Mouse (Mus musculus): ENCODE data around the gene Ttyh2. TPM values are rescaled to one million over a fixed set of nuclear protein-coding genes. Genes with fewer than 3 reads are reported as not detected.

The Ttyh2 gene
- polyA plus RNA-seq, 1 experiment, result 130 TPM

DNA sequence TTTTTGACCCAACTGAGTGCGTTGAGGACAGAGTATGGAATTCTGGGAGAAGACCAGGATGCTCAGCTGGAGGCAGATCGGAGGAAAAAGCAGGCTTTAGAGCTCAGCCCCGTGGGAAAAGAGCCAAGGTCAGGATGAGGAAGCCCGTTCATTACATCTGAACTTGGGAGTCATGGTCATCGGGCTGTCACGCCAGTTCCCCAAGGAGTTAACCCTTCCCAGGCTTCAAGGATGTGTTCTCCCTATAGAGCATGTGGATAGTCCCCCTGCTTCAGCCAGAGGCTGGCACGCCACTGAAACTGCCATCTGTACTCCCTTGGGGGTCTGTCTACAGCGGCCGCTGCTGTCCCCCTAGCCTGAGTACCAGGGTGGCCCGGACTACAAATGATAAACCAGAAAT lies 5.1 kb downstream of the Ttyh2 start:
- no peaks in the 10 kb centered on the region for H3K27me3 ChIP-seq (ENCODE audit: control insufficient read depth, insufficient read depth, low read length)
- WGBS, result 53% methylated on average over 10 of the region's 10 CpGs

DNA sequence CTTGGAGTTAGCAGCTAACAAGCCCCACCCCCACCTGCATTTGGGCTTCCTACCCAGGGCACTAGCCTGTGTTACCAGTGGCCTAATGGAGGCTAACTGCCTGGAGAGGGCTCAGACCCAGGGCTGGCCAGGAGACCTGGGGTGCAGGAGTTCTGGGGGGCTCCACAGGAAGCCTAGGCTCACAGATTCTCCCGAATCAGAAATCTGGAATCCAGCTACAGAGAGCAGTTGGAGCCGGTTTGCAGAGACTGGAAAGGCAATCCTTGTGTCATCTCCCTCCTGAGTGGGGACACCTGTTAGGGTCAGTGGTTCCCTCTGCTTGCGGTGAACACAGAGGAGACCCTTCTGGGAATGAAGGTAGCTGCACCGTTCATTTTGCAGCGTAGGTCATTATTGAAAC lies 5.8 kb downstream of the Ttyh2 start:
- Histone ChIP-seq H3K27ac (ENCODE audit: insufficient read depth, low read depth, low read length) (no peak overlapping the region), H3K27me3 (ENCODE audit: control insufficient read depth, insufficient read depth, low read length) (no peaks in the 10 kb centered on the region), H3K4me1 (ENCODE audit: control insufficient read depth, insufficient read depth, insufficient read length, low read length) (peaks cover 52% of the 10 kb centered on the region), H3K4me3 (ENCODE audit: low read depth, low read length) (no peak overlapping the region), H3K36me3 (ENCODE audit: control insufficient read depth, insufficient read depth, low read length) (peaks cover 2% of the 10 kb centered on the region; the same call in 1 of the 2 replicates)
- 75% methylated on average over 5 of the region's 5 CpGs for WGBS
- no peak for TF ChIP-seq CTCF (IDR thresholded peaks at IDR 0.05; ENCODE audit: extremely low read depth, insufficient read length, insufficient replicate concordance, low read depth, low read length)

More for the DNA sequence above, 5.1 kb downstream of the Ttyh2 start:
- H3K27ac ChIP-seq (ENCODE audit: insufficient read depth, low read depth, low read length), result no peak overlapping the region
- 0 out of 2 replicates have a peak, but pooled peaks cover 2% of the 10 kb centered on the region for H3K36me3 ChIP-seq (ENCODE audit: control insufficient read depth, insufficient read depth, low read length)
- H3K4me1 ChIP-seq (ENCODE audit: control insufficient read depth, insufficient read depth, insufficient read length, low read length), result peaks cover 52% of the 10 kb centered on the region
- H3K4me3 ChIP-seq (ENCODE audit: low read depth, low read length), result no peak overlapping the region
- TF ChIP-seq CTCF (IDR thresholded peaks at IDR 0.05; ENCODE audit: extremely low read depth, insufficient read length, insufficient replicate concordance, low read depth, low read length) (no peak), POLR2A (IDR thresholded peaks at IDR 0.05; ENCODE audit: low read depth, low read length) (no peak)

DNA sequence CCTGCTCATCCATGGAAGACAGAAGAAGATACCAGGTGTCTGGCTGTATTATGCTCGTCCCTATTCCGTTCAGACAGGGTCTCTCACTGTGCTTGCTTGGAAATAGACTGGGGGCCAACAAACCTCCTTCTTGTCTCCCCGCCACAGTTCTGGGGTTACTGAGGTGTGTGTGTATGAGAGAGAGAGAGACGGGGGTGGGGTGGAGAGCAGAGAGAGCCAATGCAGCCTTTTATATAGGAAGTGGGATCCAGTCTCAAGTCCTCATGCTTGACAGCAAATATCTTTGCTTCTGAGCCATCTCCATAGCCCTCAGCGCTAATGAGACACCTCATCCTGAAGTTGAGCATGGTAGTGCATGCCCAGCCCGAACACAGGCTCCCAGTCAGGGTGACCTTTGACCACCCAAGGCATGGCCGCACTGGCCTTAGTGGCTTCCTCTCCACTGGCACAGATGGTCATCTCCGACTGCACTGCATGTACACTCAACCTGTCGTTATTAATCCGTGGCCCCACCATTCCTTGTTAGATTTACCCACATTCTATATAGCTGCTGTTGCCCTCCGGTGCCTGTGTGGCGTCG lies 7.2 kb downstream of the Ttyh2 start:
- no peak overlapping the region for H3K4me3 ChIP-seq (ENCODE audit: low read depth, low read length)
- H3K27ac ChIP-seq (ENCODE audit: insufficient read depth, low read depth, low read length), result no peak overlapping the region
- TF ChIP-seq CTCF (IDR thresholded peaks at IDR 0.05; ENCODE audit: extremely low read depth, insufficient read length, insufficient replicate concordance, low read depth, low read length) (no peak), POLR2A (IDR thresholded peaks at IDR 0.05; ENCODE audit: low read depth, low read length) (no peak)
- H3K4me1 ChIP-seq (ENCODE audit: control insufficient read depth, insufficient read depth, insufficient read length, low read length), result peaks cover 47% of the 10 kb centered on the region
- H3K36me3 ChIP-seq (ENCODE audit: control insufficient read depth, insufficient read depth, low read length), result peaks cover 10% of the 10 kb centered on the region; the same call in 1 of the 2 replicates
- H3K27me3 ChIP-seq (ENCODE audit: control insufficient read depth, insufficient read depth, low read length), result no peaks in the 10 kb centered on the region
- 88% methylated on average over 13 of the region's 13 CpGs for WGBS

DNA sequence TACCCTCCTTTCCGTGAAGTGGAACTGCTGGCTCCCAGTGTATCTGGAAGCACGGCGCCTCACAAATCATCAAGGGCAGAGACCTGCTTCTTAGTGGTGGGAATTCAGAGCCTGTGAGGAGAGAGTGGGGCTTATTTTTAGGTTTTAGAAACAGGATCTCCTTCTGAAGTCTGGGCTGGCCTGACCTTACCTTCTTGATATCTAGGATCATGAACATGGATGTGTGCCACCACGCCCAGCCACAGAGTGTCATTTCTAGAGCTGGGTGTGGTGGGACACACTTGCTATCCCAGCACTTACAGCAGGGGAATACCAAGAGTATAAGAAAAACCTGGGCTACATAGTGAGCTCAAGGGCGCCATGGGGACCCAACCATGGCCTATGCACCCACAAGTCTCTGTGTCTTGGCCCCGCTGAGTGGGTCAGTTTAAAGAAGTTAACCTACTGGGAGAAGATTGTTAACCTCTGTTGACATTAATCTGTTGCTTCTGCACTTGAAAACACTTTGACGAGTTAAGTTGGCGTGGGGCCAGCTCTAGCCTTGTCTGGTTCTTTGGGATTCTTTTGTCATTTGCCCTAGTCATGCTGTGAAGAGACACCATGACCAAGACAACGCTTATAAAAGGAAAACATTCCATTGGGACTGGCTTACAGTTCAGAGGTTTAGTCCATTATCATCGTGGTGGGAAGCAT lies 7.9 kb downstream of the Ttyh2 start:
- no peak overlapping the region for H3K27ac ChIP-seq (ENCODE audit: insufficient read depth, low read depth, low read length)
- TF ChIP-seq CTCF (IDR thresholded peaks at IDR 0.05; ENCODE audit: extremely low read depth, insufficient read length, insufficient replicate concordance, low read depth, low read length) (no peak), POLR2A (IDR thresholded peaks at IDR 0.05; ENCODE audit: low read depth, low read length) (no peak)
- H3K27me3 ChIP-seq (ENCODE audit: control insufficient read depth, insufficient read depth, low read length), result no peaks in the 10 kb centered on the region
- H3K4me3 ChIP-seq (ENCODE audit: low read depth, low read length), result no peak overlapping the region
- WGBS, result 86% methylated on average over 10 of the region's 10 CpGs
- H3K36me3 ChIP-seq (ENCODE audit: control insufficient read depth, insufficient read depth, low read length), result peaks cover 10% of the 10 kb centered on the region; the same call in 1 of the 2 replicates
- H3K4me1 ChIP-seq (ENCODE audit: control insufficient read depth, insufficient read depth, insufficient read length, low read length), result peaks cover 43% of the 10 kb centered on the region

DNA sequence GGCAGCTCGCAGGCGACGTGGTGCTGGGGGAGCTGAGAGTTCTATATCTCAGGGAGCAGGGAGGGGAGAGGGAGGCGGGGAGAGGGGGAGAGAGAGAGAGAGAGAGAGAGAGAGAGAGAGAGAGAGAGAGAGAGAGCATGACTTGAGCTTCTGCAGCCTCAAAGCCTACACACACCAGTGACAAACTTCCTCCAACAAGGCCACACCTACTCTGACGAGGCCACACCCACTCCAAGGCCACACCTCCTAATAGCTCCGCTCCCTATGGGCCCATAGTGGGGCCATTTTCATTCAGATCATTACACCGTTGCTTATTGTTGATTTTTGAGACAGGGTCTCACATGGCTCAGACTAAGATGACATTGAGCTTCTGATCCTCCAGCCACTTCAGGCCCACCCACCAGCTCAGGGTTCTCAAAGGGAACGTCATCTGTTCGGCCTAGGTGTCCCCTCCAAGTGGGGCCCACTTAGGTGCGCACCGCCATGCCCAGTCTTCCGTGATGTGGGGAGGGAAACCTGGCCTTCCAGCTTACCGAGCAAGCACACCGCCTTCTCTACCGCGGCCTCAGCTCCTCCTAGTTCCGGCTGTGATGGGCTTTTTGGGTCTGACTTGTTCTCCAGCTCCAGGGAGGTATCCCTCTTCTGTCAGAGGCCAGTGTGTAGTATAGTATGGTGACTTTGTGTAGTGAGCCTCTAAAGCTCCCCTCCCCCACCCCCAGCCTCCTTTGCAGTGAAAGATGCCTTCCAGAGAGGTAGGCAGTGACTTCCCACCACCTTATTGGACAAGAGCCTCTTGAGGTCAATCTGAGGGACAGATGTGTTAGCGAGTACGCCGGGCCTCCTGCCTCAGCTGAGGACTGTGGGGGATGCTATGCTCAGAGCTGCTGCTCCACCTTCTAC lies 8.7 kb downstream of the Ttyh2 start:
- peaks cover 39% of the 10 kb centered on the region for H3K4me1 ChIP-seq (ENCODE audit: control insufficient read depth, insufficient read depth, insufficient read length, low read length)
- TF ChIP-seq CTCF (IDR thresholded peaks at IDR 0.05; ENCODE audit: extremely low read depth, insufficient read length, insufficient replicate concordance, low read depth, low read length), result no peak
- TF ChIP-seq POLR2A (IDR thresholded peaks at IDR 0.05; ENCODE audit: low read depth, low read length), result no peak
- WGBS, result 76% methylated on average over 20 of the region's 20 CpGs
- H3K27me3 ChIP-seq (ENCODE audit: control insufficient read depth, insufficient read depth, low read length), result no peaks in the 10 kb centered on the region
- peaks cover 10% of the 10 kb centered on the region; the same call in 1 of the 2 replicates for H3K36me3 ChIP-seq (ENCODE audit: control insufficient read depth, insufficient read depth, low read length)
- H3K4me3 ChIP-seq (ENCODE audit: low read depth, low read length), result no peak overlapping the region
- no peak overlapping the region for H3K27ac ChIP-seq (ENCODE audit: insufficient read depth, low read depth, low read length)

DNA sequence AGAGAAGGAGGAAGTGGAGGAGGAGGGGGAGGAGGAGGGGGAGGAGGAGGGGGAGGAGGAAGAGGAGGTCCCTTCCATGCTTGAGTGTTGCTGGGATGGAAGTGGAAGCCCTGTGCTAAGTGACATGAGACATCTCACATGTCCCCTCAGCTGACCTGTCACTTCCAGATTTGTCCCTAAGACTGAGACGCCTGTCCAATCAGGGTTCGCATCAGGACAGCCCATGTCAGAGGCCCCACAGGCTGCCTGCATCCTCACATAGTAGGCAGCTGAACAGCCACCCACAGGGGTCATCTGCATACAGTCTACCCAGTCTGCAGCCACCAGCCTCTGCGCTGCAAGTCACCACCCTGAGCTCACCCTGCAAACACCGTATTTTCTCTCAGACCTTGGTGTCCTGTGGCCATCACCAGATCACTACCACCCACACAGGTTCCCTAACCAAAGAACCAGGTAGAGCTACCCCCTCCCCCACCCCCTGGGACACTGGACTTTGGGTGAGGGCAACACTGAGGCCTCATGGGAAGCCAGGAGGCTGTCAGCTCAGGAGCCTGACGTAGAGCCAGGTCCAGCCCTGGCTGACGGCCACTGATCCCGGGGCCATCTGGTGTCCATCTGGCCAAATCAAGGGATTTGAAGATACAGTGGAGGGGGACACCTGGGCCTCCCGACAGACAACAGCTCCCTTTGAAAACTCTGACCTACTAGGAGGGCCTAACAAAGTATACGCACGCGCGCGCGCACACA lies 9.6 kb downstream of the Ttyh2 start:
- WGBS, result 74% methylated on average over 14 of the region's 14 CpGs
- TF ChIP-seq CTCF (IDR thresholded peaks at IDR 0.05; ENCODE audit: extremely low read depth, insufficient read length, insufficient replicate concordance, low read depth, low read length), result no peak
- no peak for TF ChIP-seq POLR2A (IDR thresholded peaks at IDR 0.05; ENCODE audit: low read depth, low read length)

More for the DNA sequence above, 9.6 kb downstream of the Ttyh2 start:
- Histone ChIP-seq H3K27me3 (ENCODE audit: control insufficient read depth, insufficient read depth, low read length) (no peaks in the 10 kb centered on the region), H3K4me1 (ENCODE audit: control insufficient read depth, insufficient read depth, insufficient read length, low read length) (peaks cover 31% of the 10 kb centered on the region), H3K27ac (ENCODE audit: insufficient read depth, low read depth, low read length) (no peak overlapping the region), H3K36me3 (ENCODE audit: control insufficient read depth, insufficient read depth, low read length) (peaks cover 14% of the 10 kb centered on the region), H3K4me3 (ENCODE audit: low read depth, low read length) (no peak overlapping the region)

Measured in small intestine, adult 2 months (tissue).